Mouse (Mus musculus): Measurements from ENCODE around the gene Gosr2. TPM values are rescaled to one million over a fixed set of nuclear protein-coding genes. Genes with fewer than 3 reads are reported as not detected.

Gene Gosr2
- polyA plus RNA-seq, 2 experiments, result 27.6 to 39.1 TPM

DNA sequence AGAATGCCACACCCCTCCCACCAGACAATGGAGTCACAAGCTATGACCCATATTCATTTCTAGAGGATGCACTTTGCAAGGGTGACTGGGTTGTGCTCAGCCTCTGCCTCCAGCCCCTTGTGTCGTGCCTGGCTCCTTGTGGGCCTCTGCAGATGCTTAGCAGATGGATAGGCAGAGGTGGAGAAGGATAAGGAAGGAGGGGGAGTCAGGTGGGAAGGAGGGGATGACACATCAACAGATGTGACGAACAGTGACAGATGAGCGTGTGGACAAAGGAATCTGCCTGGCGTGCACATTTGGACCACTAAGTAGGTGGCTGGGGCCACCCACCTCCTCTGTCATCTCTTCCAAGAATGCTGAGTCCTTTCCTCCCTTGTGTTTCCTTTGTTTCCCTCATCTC lies 35.4 kb upstream of the Gosr2 start:
- DNase-seq (ENCODE audit: low read depth in 3 of 3, low spot score in 3 of 3), result no peak
- H3K27ac ChIP-seq, result no peak overlapping the region
- no peak overlapping the region for H3K4me2 ChIP-seq (ENCODE audit: low read depth)
- no peaks in the 10 kb centered on the region for H3K9me3 ChIP-seq (ENCODE audit: control insufficient read depth, low read length)
- no peaks in the 10 kb centered on the region for H3K27me3 ChIP-seq (ENCODE audit: control insufficient read depth, insufficient read depth, low read length)
- no peaks in the 10 kb centered on the region for H3K36me3 ChIP-seq (replicated peaks; ENCODE audit: control insufficient read depth, insufficient read depth, low read depth)
- 53% methylated on average over 4 of the region's 4 CpGs for WGBS (ENCODE audit: insufficient replicate concordance)
- H3K9ac ChIP-seq (replicated peaks), result no peak overlapping the region
- H3K4me3 ChIP-seq (ENCODE audit: insufficient read depth in 1 of 2, low read depth in 2 of 2, low read length in 2 of 2), result no peak overlapping the region
- peaks cover 0 to 2% of the 10 kb centered on the region in 2 experiments; a peak in 1 of 4 replicates for H3K4me1 ChIP-seq (replicated peaks; ENCODE audit: control insufficient read depth in 2 of 2, insufficient read depth in 2 of 2, low read length in 1 of 2)
- ATAC-seq (ENCODE audit: insufficient read depth), result no peak
- TF ChIP-seq EP300 (IDR thresholded peaks at IDR 0.05; ENCODE audit: low read depth), result no peak
- TF ChIP-seq CTCF (IDR thresholded peaks at IDR 0.05; ENCODE audit: low read depth), result no peak

DNA sequence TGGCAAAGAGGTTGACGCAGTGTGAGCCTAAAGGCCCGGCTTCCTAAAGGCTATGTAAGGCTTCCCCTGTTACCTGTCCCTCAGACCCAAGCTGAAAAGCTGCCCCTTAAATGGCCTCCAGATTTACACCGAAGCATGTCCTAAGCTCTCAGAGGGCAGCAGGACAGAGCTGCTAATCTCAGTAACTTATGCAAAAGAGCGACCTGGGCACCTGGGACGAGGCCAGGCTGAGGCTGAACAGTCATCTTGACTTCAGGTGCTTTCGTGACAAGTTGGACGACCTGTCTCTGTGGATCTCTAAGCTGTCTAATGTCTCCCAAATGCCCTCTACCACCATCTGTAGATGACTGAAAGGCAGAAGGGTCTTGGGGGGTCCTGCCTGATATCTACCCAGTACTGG lies 34.6 kb upstream of the Gosr2 start:
- no peak overlapping the region for H3K4me2 ChIP-seq (ENCODE audit: low read depth)
- H3K9me3 ChIP-seq (ENCODE audit: control insufficient read depth, low read length), result no peaks in the 10 kb centered on the region
- H3K9ac ChIP-seq (replicated peaks), result no peak overlapping the region
- ATAC-seq (ENCODE audit: insufficient read depth) (no peak), DNase-seq (ENCODE audit: low read depth in 3 of 3, low spot score in 3 of 3) (no peak)
- H3K27me3 ChIP-seq (ENCODE audit: control insufficient read depth, insufficient read depth, low read length), result no peaks in the 10 kb centered on the region
- H3K36me3 ChIP-seq (replicated peaks; ENCODE audit: control insufficient read depth, insufficient read depth, low read depth), result no peaks in the 10 kb centered on the region
- WGBS (ENCODE audit: insufficient replicate concordance), result 70% methylated on average over 7 of the region's 7 CpGs
- no peak for TF ChIP-seq CTCF (IDR thresholded peaks at IDR 0.05; ENCODE audit: low read depth)
- TF ChIP-seq EP300 (IDR thresholded peaks at IDR 0.05; ENCODE audit: low read depth), result no peak
- no peak overlapping the region for H3K4me3 ChIP-seq (ENCODE audit: insufficient read depth in 1 of 2, low read depth in 2 of 2, low read length in 2 of 2)
- no peak overlapping the region for H3K27ac ChIP-seq
- peaks cover 0 to 2% of the 10 kb centered on the region in 2 experiments; a peak in 1 of 4 replicates for H3K4me1 ChIP-seq (replicated peaks; ENCODE audit: control insufficient read depth in 2 of 2, insufficient read depth in 2 of 2, low read length in 1 of 2)

DNA sequence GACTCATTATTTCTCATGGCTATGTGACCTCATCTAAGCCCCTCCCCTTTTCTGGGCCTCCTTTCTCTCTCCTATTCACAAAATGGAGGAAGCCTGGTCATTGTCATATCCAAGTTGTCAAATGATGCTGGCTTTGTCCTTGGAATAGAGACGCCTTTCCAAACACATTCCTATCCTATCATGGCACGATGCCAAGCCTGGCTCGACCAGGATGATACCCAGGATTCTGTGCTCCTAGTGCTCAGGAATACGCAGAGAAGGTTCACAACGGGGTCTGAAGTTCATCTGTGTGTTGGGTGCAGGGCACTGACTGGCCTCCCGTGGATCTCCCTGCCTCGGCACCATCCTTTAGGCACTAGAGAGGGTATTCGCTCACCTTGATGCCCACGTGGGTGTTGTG lies 33.9 kb upstream of the Gosr2 start:
- DNase-seq (ENCODE audit: low read depth in 3 of 3, low spot score in 3 of 3), result no peak
- no peak for ATAC-seq (ENCODE audit: insufficient read depth)
- H3K4me1 ChIP-seq (replicated peaks; ENCODE audit: control insufficient read depth in 2 of 2, insufficient read depth in 2 of 2, low read length in 1 of 2), result peaks cover 0 to 2% of the 10 kb centered on the region in 2 experiments; a peak in 1 of 4 replicates
- 66% methylated on average over 9 of the region's 9 CpGs for WGBS (ENCODE audit: insufficient replicate concordance)
- H3K9ac ChIP-seq (replicated peaks), result no peak overlapping the region
- H3K4me3 ChIP-seq (ENCODE audit: insufficient read depth in 1 of 2, low read depth in 2 of 2, low read length in 2 of 2), result no peak overlapping the region
- H3K27ac ChIP-seq, result no peak overlapping the region
- no peaks in the 10 kb centered on the region for H3K36me3 ChIP-seq (replicated peaks; ENCODE audit: control insufficient read depth, insufficient read depth, low read depth)
- no peak overlapping the region for H3K4me2 ChIP-seq (ENCODE audit: low read depth)
- no peaks in the 10 kb centered on the region for H3K9me3 ChIP-seq (ENCODE audit: control insufficient read depth, low read length)
- no peaks in the 10 kb centered on the region for H3K27me3 ChIP-seq (ENCODE audit: control insufficient read depth, insufficient read depth, low read length)
- TF ChIP-seq CTCF (IDR thresholded peaks at IDR 0.05; ENCODE audit: low read depth), result no peak
- no peak for TF ChIP-seq EP300 (IDR thresholded peaks at IDR 0.05; ENCODE audit: low read depth)

DNA sequence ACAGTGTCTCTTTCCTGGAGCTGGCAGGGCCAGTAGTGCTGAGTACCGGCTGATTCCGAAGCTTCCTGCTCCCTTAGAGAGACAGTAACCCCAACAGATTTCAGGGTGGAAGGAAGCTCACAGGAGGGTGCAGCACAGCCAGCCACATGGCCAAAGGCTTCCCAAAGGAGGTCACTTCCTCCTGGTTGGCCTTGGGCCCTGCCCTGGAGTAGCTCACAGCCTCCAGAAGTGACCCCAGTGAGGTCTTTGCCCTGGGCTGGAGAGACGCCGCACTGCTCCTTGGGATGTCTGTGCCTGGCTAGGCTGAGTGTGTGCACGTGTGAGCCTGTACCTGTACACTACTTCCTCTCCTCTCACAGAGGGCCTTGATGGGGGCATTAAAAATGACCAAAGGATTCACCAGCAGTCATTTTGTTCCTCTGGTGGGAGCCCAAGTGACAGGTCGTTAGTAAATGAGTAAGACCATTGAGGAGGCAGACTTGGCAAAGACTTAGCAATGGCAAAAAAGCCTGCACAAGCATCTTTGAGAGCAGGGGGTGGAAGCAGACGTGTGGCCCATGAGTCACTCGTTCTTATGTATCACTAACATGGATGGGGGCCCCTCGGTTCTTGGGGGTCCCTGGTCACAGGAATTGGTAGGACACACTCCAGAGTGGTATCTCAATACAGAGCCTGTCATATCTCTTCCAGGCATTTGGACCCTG lies 31.7 kb upstream of the Gosr2 start:
- Histone ChIP-seq H3K9ac (replicated peaks) (no peak overlapping the region), H3K36me3 (replicated peaks; ENCODE audit: control insufficient read depth, insufficient read depth, low read depth) (no peaks in the 10 kb centered on the region), H3K9me3 (ENCODE audit: control insufficient read depth, low read length) (no peaks in the 10 kb centered on the region), H3K4me1 (replicated peaks; ENCODE audit: control insufficient read depth in 2 of 2, insufficient read depth in 2 of 2, low read length in 1 of 2) (peaks cover 0 to 2% of the 10 kb centered on the region in 2 experiments; a peak in 1 of 4 replicates), H3K27me3 (ENCODE audit: control insufficient read depth, insufficient read depth, low read length) (no peaks in the 10 kb centered on the region), H3K27ac (no peak overlapping the region), H3K4me2 (ENCODE audit: low read depth) (no peak overlapping the region), H3K4me3 (ENCODE audit: insufficient read depth in 1 of 2, low read depth in 2 of 2, low read length in 2 of 2) (no peak overlapping the region)
- 49% methylated on average over 9 of the region's 9 CpGs for WGBS (ENCODE audit: insufficient replicate concordance)
- DNase-seq (ENCODE audit: low read depth in 3 of 3, low spot score in 3 of 3) (no peak), ATAC-seq (ENCODE audit: insufficient read depth) (no peak)
- TF ChIP-seq EP300 (IDR thresholded peaks at IDR 0.05; ENCODE audit: low read depth), result no peak

DNA sequence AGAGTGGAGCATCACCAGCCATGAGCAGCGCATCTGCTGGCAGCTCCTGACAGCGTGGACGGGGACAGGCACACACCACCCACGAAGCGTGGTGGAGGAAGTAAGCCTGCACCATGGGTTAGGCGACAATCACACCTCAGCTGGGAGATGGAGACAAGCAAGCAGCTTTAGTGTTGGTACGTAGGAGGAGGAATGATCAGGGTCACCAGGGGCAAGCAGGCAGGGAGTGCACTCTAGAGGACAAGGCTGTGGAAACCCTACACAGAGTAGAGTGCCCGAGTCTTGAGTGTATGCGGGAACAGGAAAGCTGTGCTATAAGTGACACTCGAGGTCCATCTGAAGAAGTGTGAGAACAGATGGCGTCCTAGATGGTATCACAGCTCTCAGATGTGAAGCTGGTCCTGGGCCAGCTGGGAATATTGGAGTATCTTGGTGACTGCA lies 26.7 kb upstream of the Gosr2 start:
- DNase-seq (ENCODE audit: low read depth in 3 of 3, low spot score in 3 of 3), result no peak

More for the DNA sequence above, 26.7 kb upstream of the Gosr2 start:
- no peak overlapping the region for H3K4me2 ChIP-seq (ENCODE audit: low read depth)
- no peak overlapping the region for H3K27ac ChIP-seq
- WGBS (ENCODE audit: insufficient replicate concordance), result 49% methylated on average over 11 of the region's 11 CpGs
- no peak overlapping the region for H3K9ac ChIP-seq (replicated peaks)
- no peaks in the 10 kb centered on the region for H3K36me3 ChIP-seq (replicated peaks; ENCODE audit: control insufficient read depth, insufficient read depth, low read depth)
- H3K4me3 ChIP-seq (ENCODE audit: insufficient read depth in 1 of 2, low read depth in 2 of 2, low read length in 2 of 2), result no peak overlapping the region
- ATAC-seq (ENCODE audit: insufficient read depth), result no peak
- H3K4me1 ChIP-seq (replicated peaks; ENCODE audit: control insufficient read depth in 2 of 2, insufficient read depth in 2 of 2, low read length in 1 of 2), result no peaks in the 10 kb centered on the region
- no peaks in the 10 kb centered on the region for H3K9me3 ChIP-seq (ENCODE audit: control insufficient read depth, low read length)
- no peaks in the 10 kb centered on the region for H3K27me3 ChIP-seq (ENCODE audit: control insufficient read depth, insufficient read depth, low read length)
- no peak for TF ChIP-seq EP300 (IDR thresholded peaks at IDR 0.05; ENCODE audit: low read depth)
- no peak for TF ChIP-seq CTCF (IDR thresholded peaks at IDR 0.05; ENCODE audit: low read depth)

All from liver, embryonic 14.5 days (tissue).